Mouse (Mus musculus) kidney, embryonic 15.5 days (tissue): ENCODE measurements around the gene Pkd2l1. TPM values are rescaled to one million over a fixed set of nuclear protein-coding genes. Genes with fewer than 3 reads are reported as not detected.
"Not testable (repeated sequence)": the region's sequence is repeated elsewhere in the genome, so short reads cannot be mapped to it uniquely, and the experiment has no call there.

ENCODE experiments used
- ATAC-seq: fragments of 200-750 bp; cut with Nextera tagmentation; replicated peaks from 2 replicates; pipeline ENCODE4 v1.8.0; 2017; ENCODE audit warnings: moderate TSS enrichment; ENCODE audit not compliant: low FRiP score
- H3K27ac ChIP-seq: fragments of 300-500 bp; sonication (generic); 2 replicates; pipeline ENCODE4 v1.5.1; 2015; ENCODE audit warnings: mild to moderate bottlenecking, inconsistent platforms
- H3K27me3 ChIP-seq: fragments of 300-500 bp; sonication (generic); 2 replicates; pipeline ENCODE4 v1.6.1; 2015; ENCODE audit warnings: inconsistent platforms
- H3K36me3 ChIP-seq: fragments of 300-500 bp; sonication (generic); 2 replicates; pipeline ENCODE4 v1.6.1; 2015; ENCODE audit warnings: inconsistent platforms
- H3K4me1 ChIP-seq: fragments of 300-500 bp; sonication (generic); 2 replicates; pipeline ENCODE4 v1.6.1; 2015; ENCODE audit warnings: inconsistent platforms
- H3K4me2 ChIP-seq: fragments of 300-500 bp; sonication (generic); 2 replicates; pipeline ENCODE4 v1.6.1; 2015; ENCODE audit warnings: moderate library complexity, mild to moderate bottlenecking, inconsistent platforms
- H3K4me3 ChIP-seq: fragments of 300-500 bp; sonication (generic); replicated peaks from 2 replicates; pipeline ENCODE4 v1.5.1; 2015; ENCODE audit warnings: mild to moderate bottlenecking, inconsistent platforms
- H3K9ac ChIP-seq: fragments of 300-500 bp; sonication (generic); 2 replicates; pipeline ENCODE4 v1.6.1; 2015; ENCODE audit warnings: mild to moderate bottlenecking, inconsistent platforms
- H3K9me3 ChIP-seq: fragments of 300-500 bp; sonication (generic); replicated peaks from 2 replicates; pipeline ENCODE4 v1.6.1; 2016; ENCODE audit warnings: inconsistent platforms
- WGBS: fragments of 180-500 bp; shearing (Covaris S2); methylation state at CpG from one replicate; pipeline ENCODE4 v1.1.7; 2015; ENCODE audit warnings: mixed read lengths; 5-methylcytosine and 5-hydroxymethylcytosine counted together
- polyA plus RNA-seq: library from polyadenylated mRNA; unstranded; fragments of >200 nt; fragmentation: Nextera tagmentation; extraction: Ambion mirVana; gene quantifications from 2 replicates; pipeline ENCODE4 v1.2.1, GENCODE M21; 2015

The Pkd2l1 gene
- polyA plus RNA-seq, 1 experiment from 2014 or later = 0.09 TPM

GRCm38 (mm10) chr19:44121137-44121536 is 71.1 kb downstream of the Pkd2l1 start:
- 92% methylated on average over 7 of the region's 7 CpGs for WGBS
- no peaks in the 10 kb centered on the region for H3K9me3 ChIP-seq
- H3K4me3 ChIP-seq = no peak overlapping the region
- H3K9ac ChIP-seq = no peak overlapping the region
- ATAC-seq = no peak
- H3K36me3 ChIP-seq = peaks cover 96% of the 10 kb centered on the region
- H3K4me1 ChIP-seq = no peaks in the 10 kb centered on the region
- H3K27me3 ChIP-seq = no peaks in the 10 kb centered on the region
- H3K4me2 ChIP-seq = no peak overlapping the region
- no peak overlapping the region for H3K27ac ChIP-seq

GRCm38 (mm10) chr19:44120686-44121085 is 71.6 kb downstream of the Pkd2l1 start:
- ATAC-seq, H3K27me3 ChIP-seq, H3K27ac ChIP-seq, H3K4me1 ChIP-seq, H3K9ac ChIP-seq, H3K4me2 ChIP-seq, H3K9me3 ChIP-seq, H3K4me3 ChIP-seq: not testable (repeated sequence)
- H3K36me3 ChIP-seq = peaks cover 96% of the 10 kb centered on the region
- 88% methylated on average over 9 of the region's 9 CpGs for WGBS

- Histone ChIP-seq H3K27me3 (no peaks in the 10 kb centered on the region), H3K4me2 (no peak overlapping the region), H3K36me3 (peaks cover 96% of the 10 kb centered on the region)
These were observed 74.4 kb downstream of the Pkd2l1 start for GRCm38 (mm10) chr19:44117793-44118192.

GRCm38 (mm10) chr19:44111706-44112105 is 80.5 kb downstream of the Pkd2l1 start:
- no peaks in the 10 kb centered on the region for H3K9me3 ChIP-seq
- ATAC-seq = no peak
- no peak overlapping the region for H3K9ac ChIP-seq
- peaks cover 6% of the 10 kb centered on the region for H3K4me1 ChIP-seq
- peaks cover 74% of the 10 kb centered on the region for H3K36me3 ChIP-seq
- WGBS = 64% methylated on average over 7 of the region's 7 CpGs
- H3K4me3 ChIP-seq = no peak overlapping the region
- H3K27me3 ChIP-seq = no peaks in the 10 kb centered on the region
- H3K27ac ChIP-seq = no peak overlapping the region
- no peak overlapping the region for H3K4me2 ChIP-seq

More at GRCm38 (mm10) chr19:44117793-44118192, 74.4 kb downstream of the Pkd2l1 start:
- Histone ChIP-seq H3K4me3 (no peak overlapping the region), H3K9me3 (no peaks in the 10 kb centered on the region), H3K9ac (no peak overlapping the region), H3K27ac (no peak overlapping the region), H3K4me1 (no peaks in the 10 kb centered on the region)
- ATAC-seq = no peak

GRCm38 (mm10) chr19:44110356-44110755 is 81.9 kb downstream of the Pkd2l1 start:
- H3K9me3 ChIP-seq = no peaks in the 10 kb centered on the region
- peaks cover 18% of the 10 kb centered on the region for H3K4me1 ChIP-seq
- H3K27ac ChIP-seq = peak overlapping the region; percentile 58
- H3K36me3 ChIP-seq = peaks cover 60% of the 10 kb centered on the region
- H3K4me3 ChIP-seq = no peak overlapping the region
- H3K9ac ChIP-seq = no peak overlapping the region
- no peak overlapping the region for H3K4me2 ChIP-seq
- no peaks in the 10 kb centered on the region for H3K27me3 ChIP-seq
- 59% methylated on average over 9 of the region's 9 CpGs for WGBS
- ATAC-seq = no peak

GRCm38 (mm10) chr19:44108996-44109395 is 83.2 kb downstream of the Pkd2l1 start:
- Histone ChIP-seq H3K27ac (no peak overlapping the region), H3K36me3 (peaks cover 47% of the 10 kb centered on the region), H3K27me3 (no peaks in the 10 kb centered on the region), H3K4me1 (peaks cover 19% of the 10 kb centered on the region), H3K9me3 (no peaks in the 10 kb centered on the region), H3K4me3 (no peak overlapping the region), H3K4me2 (no peak overlapping the region), H3K9ac (no peak overlapping the region)
- ATAC-seq = no peak

GRCm38 (mm10) chr19:44107661-44108521 is 84.4 kb downstream of the Pkd2l1 start:
- H3K9me3 ChIP-seq = no peaks in the 10 kb centered on the region
- peaks cover 38% of the 10 kb centered on the region for H3K36me3 ChIP-seq
- H3K4me3 ChIP-seq = peak overlapping the region; percentile 92
- WGBS = 27% methylated on average over 22 of the region's 22 CpGs
- ATAC-seq = no peak
- peak overlapping the region; percentile 82 for H3K4me2 ChIP-seq
- peak overlapping the region; percentile 91 for H3K9ac ChIP-seq
- peaks cover 19% of the 10 kb centered on the region for H3K4me1 ChIP-seq
- H3K27ac ChIP-seq = peak overlapping the region; percentile 59
- no peaks in the 10 kb centered on the region for H3K27me3 ChIP-seq

GRCm38 (mm10) chr19:44106831-44107660 is 85.2 kb downstream of the Pkd2l1 start, which contains the start of gene Chuk:
Chuk (minus strand) TSS chr19:44107480.
- H3K27me3 ChIP-seq = no peaks in the 10 kb centered on the region
- H3K27ac ChIP-seq = peak within 1 kb of the TSS; percentile 59
- peak within 1 kb of the TSS; percentile 82 for H3K4me2 ChIP-seq
- peak; percentile 99 for ATAC-seq
- under 1% methylated on average over 66 of the region's 67 CpGs for WGBS
- no peaks in the 10 kb centered on the region for H3K9me3 ChIP-seq
- H3K4me3 ChIP-seq = peak within 1 kb of the TSS; percentile 92
- H3K9ac ChIP-seq = peak within 1 kb of the TSS; percentile 91
- H3K36me3 ChIP-seq = peaks cover 35% of the 10 kb centered on the region
- peaks cover 19% of the 10 kb centered on the region for H3K4me1 ChIP-seq

GRCm38 (mm10) chr19:44104393-44104792 is 87.8 kb downstream of the Pkd2l1 start:
- H3K27ac ChIP-seq = no peak overlapping the region
- peaks cover 29% of the 10 kb centered on the region for H3K36me3 ChIP-seq
- no peak overlapping the region for H3K4me3 ChIP-seq
- H3K27me3 ChIP-seq = no peaks in the 10 kb centered on the region
- no peak for ATAC-seq
- WGBS = 79% methylated on average over 1 of the region's 1 CpGs
- no peak overlapping the region for H3K4me2 ChIP-seq
- H3K4me1 ChIP-seq = peaks cover 17% of the 10 kb centered on the region
- H3K9ac ChIP-seq = no peak overlapping the region
- no peaks in the 10 kb centered on the region for H3K9me3 ChIP-seq

GRCm38 (mm10) chr19:44103001-44103400 is 89.2 kb downstream of the Pkd2l1 start:
- no peak overlapping the region for H3K4me3 ChIP-seq
- 85% methylated on average over 3 of the region's 3 CpGs for WGBS
- no peak overlapping the region for H3K4me2 ChIP-seq
- H3K27ac ChIP-seq = no peak overlapping the region
- no peak for ATAC-seq
- peaks cover 17% of the 10 kb centered on the region for H3K4me1 ChIP-seq
- no peaks in the 10 kb centered on the region for H3K27me3 ChIP-seq
- H3K9me3 ChIP-seq = no peaks in the 10 kb centered on the region
- no peak overlapping the region for H3K9ac ChIP-seq
- H3K36me3 ChIP-seq = peaks cover 37% of the 10 kb centered on the region

- Histone ChIP-seq H3K4me3 (no peak overlapping the region), H3K36me3 (peaks cover 56% of the 10 kb centered on the region), H3K27me3 (no peaks in the 10 kb centered on the region), H3K4me1 (peaks cover 6% of the 10 kb centered on the region), H3K27ac (no peak overlapping the region), H3K9ac (no peak overlapping the region), H3K4me2 (no peak overlapping the region), H3K9me3 (no peaks in the 10 kb centered on the region)
- ATAC-seq = no peak
These were observed 91.4 kb downstream of the Pkd2l1 start for GRCm38 (mm10) chr19:44100840-44101239.
